Mouse (Mus musculus) telencephalon, adult 2 months (tissue): ENCODE data around the gene Aspg.

Experiments used
- DNase-seq: peaks from one replicate; pipeline ENCODE4 v3.0.0-alpha.2; 2011; ENCODE audit warnings: low read depth, low spot score

Gene Aspg

GRCm38 (mm10) chr12:112151244-112151979 is 44.9 kb downstream of the Aspg start:
- no peak for DNase-seq

- no peak for DNase-seq
These were observed 45.5 kb downstream of the Aspg start for GRCm38 (mm10) chr12:112151980-112152362.

GRCm38 (mm10) chr12:112153597-112153996 is 47.1 kb downstream of the Aspg start:
- DNase-seq: no peak

GRCm38 (mm10) chr12:112154476-112154875 is 48.0 kb downstream of the Aspg start:
- DNase-seq: no peak

GRCm38 (mm10) chr12:112155218-112156051 is 49.0 kb downstream of the Aspg start:
- DNase-seq: no peak

GRCm38 (mm10) chr12:112156804-112157203 is 50.3 kb downstream of the Aspg start:
- no peak for DNase-seq

GRCm38 (mm10) chr12:112158246-112158645 is 51.8 kb downstream of the Aspg start:
- DNase-seq: no peak

- DNase-seq: no peak
These were observed 52.3 kb downstream of the Aspg start for GRCm38 (mm10) chr12:112158784-112159183.

- DNase-seq: no peak
These were observed 57.7 kb downstream of the Aspg start for GRCm38 (mm10) chr12:112163981-112164839.

GRCm38 (mm10) chr12:112164840-112165219 is 58.4 kb downstream of the Aspg start:
- no peak for DNase-seq

- no peak for DNase-seq
These were observed 62.8 kb downstream of the Aspg start for GRCm38 (mm10) chr12:112169240-112169639.

GRCm38 (mm10) chr12:112170671-112171574 is 64.4 kb downstream of the Aspg start:
- no peak for DNase-seq

- DNase-seq: no peak
These were observed 65.2 kb downstream of the Aspg start for GRCm38 (mm10) chr12:112171657-112172056.

- DNase-seq: no peak
These were observed 65.7 kb downstream of the Aspg start for GRCm38 (mm10) chr12:112172214-112172613.
